Mouse (Mus musculus): ENCODE data around the gene Plxnb1. TPM values are rescaled to one million over a fixed set of nuclear protein-coding genes. Genes with fewer than 3 reads are reported as not detected.

Gene Plxnb1
- total and polyA plus RNA-seq, 3 experiments: under 0.01 TPM; not detected in 2

DNA sequence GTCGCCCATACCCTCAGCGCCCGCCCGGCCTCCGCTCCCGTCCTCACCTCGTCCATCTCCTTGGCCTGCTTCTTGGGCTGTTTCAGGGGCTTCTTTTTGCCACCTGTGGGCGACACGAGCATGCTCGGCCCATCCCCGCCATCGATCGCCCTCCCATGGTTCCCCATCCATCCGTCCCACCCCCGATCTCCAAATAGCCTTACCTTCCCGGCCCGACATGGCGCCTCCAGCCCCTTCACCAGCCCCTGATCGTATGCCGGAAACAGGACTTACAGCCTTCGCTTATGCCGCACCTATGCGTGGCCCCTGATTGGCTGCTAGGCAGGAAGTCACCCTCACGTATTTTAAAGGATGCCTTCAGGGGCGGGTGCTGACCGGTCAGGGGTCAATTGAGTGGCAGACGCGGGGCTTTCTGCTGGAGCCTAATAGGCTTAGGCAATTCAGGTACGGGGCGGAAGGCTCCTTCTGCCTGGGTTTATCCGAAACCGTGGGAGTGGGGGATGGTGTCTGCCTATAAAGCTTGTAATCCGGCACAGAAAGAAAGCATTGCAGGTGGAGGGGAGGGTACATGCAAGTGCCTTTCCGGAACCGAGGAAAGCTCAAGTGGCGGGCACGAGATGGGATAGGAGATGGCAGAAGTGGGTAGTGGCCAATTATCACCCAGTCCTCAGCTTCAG is 12.9 kb upstream of the Plxnb1 start, which contains the start of the genes Ccdc51 and Tma7 (continued):
- TF ChIP-seq JUND (conservative IDR thresholded peaks at IDR 0.05; ENCODE audit: low read depth, low read length) (no peak), EP300 (IDR thresholded peaks at IDR 0.05; ENCODE audit: low read length) (no peak), JUN (IDR thresholded peaks at IDR 0.05; ENCODE audit: insufficient read depth, low read depth, low read length) (no peak), CHD2 (IDR thresholded peaks at IDR 0.05; ENCODE audit: low read length) (peak; percentile 92), USF1 (IDR thresholded peaks at IDR 0.05; ENCODE audit: low read depth, low read length) (no peak), PAX5 (IDR thresholded peaks at IDR 0.05; ENCODE audit: low read length) (no peak), RCOR1 (conservative IDR thresholded peaks at IDR 0.05; ENCODE audit: low read depth, low read length) (no peak), E2F4 (IDR thresholded peaks at IDR 0.05; ENCODE audit: insufficient replicate concordance, low read depth, low read length) (no peak), CTCF (conservative IDR thresholded peaks at IDR 0.05 in 1 of 2, IDR thresholded peaks at IDR 0.05 in 1 of 2; ENCODE audit: low read depth in 2 of 2, low read length in 2 of 2) (no peak), USF2 (conservative IDR thresholded peaks at IDR 0.05; ENCODE audit: low read depth, low read length) (no peak), HCFC1 (IDR thresholded peaks at IDR 0.05; ENCODE audit: low read depth, low read length) (peak; percentile 81), MXI1 (IDR thresholded peaks at IDR 0.05; ENCODE audit: low read depth, low read length) (peak; percentile 45; the same call in 1 of the 2 replicates), ZKSCAN1 (IDR thresholded peaks at IDR 0.05; ENCODE audit: borderline replicate concordance, low read depth, low read length) (no peak), MYC (IDR thresholded peaks at IDR 0.05; ENCODE audit: low read depth, low read length) (no peak; the same call in 1 of the 2 replicates)

DNA sequence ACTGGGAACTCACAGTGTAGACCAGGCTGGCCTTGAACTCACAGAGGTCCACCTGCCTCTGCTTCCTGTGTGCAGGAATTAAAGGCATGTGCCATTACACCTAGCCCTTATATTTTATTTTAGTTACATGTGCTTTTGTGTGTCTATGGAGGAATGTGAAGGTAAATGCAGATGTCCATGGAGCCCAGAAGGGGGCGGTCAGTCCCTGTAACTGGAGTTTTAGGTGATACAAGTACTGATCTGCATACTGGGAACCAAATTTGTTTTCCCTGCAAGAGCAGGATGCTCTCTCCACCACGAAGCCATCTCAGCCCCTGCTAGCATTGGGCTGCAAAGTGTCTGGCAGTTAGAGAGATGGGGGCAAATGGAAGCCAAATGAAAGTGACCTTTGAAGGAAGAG is 10.3 kb upstream of the Plxnb1 start:
- DNase-seq (ENCODE audit: extremely low read depth): peak; percentile 63
- no peak overlapping the region for H3K4me2 ChIP-seq (ENCODE audit: insufficient read depth, low read depth, poor library complexity, severe bottlenecking)

More for the DNA sequence above, 10.3 kb upstream of the Plxnb1 start:
- H3K4me1 ChIP-seq (ENCODE audit: control insufficient read depth in 1 of 2, insufficient read depth in 2 of 2): peaks cover 2 to 31% of the 10 kb centered on the region in 2 experiments; a peak in 3 of 4 replicates
- no peak overlapping the region for H3K9ac ChIP-seq (ENCODE audit: insufficient read depth, low read depth)
- H3K27ac ChIP-seq (ENCODE audit: insufficient read depth, low read depth): no peak overlapping the region
- dilution Hi-C loops (cut with MboI; ENCODE audit: extremely low pct_ligation_motif_present, extremely low pct_unique_long_range_greater_than_20kb, low sequenced_read_pairs) (no loop called here), in situ Hi-C loops (cut with MboI; ENCODE audit: low pct_ligation_motif_present, low pct_unique_long_range_greater_than_20kb, low sequenced_read_pairs) (loop anchor here (5.0 kb wide), 1 partner anchor 32 kb away; no protein-coding TSS in a partner anchor)
- H3K27me3 ChIP-seq (replicated peaks): no peaks in the 10 kb centered on the region
- no peak overlapping the region for H3K4me3 ChIP-seq (replicated peaks in 1 of 3; ENCODE audit: low read depth in 2 of 3, low read length in 2 of 3, poor library complexity in 1 of 3)
- H3K9me3 ChIP-seq (replicated peaks; ENCODE audit: low read length): no peaks in the 10 kb centered on the region
- peaks cover 6 to 39% of the 10 kb centered on the region in 2 experiments for H3K36me3 ChIP-seq (replicated peaks in 1 of 2; ENCODE audit: control insufficient read depth in 1 of 2, insufficient read depth in 1 of 2, low read length in 1 of 2)
- no peak for TF ChIP-seq KAT2A (IDR thresholded peaks at IDR 0.05; ENCODE audit: insufficient replicate concordance, low read length)
- TF ChIP-seq ELF1 (IDR thresholded peaks at IDR 0.05; ENCODE audit: low read depth, low read length): no peak
- TF ChIP-seq RCOR1 (conservative IDR thresholded peaks at IDR 0.05; ENCODE audit: low read depth, low read length): no peak
- TF ChIP-seq E2F4 (IDR thresholded peaks at IDR 0.05; ENCODE audit: insufficient replicate concordance, low read depth, low read length): no peak
- no peak for TF ChIP-seq ZMIZ1 (IDR thresholded peaks at IDR 0.05; ENCODE audit: low read depth, low read length)
- TF ChIP-seq MAZ (IDR thresholded peaks at IDR 0.05; ENCODE audit: low read depth, low read length): no peak
- 0 out of 2 replicates have a peak, but pooled peaks have one; percentile 20 for TF ChIP-seq MYC (IDR thresholded peaks at IDR 0.05; ENCODE audit: low read depth, low read length)
- no peak for TF ChIP-seq MAFK (IDR thresholded peaks at IDR 0.05; ENCODE audit: insufficient replicate concordance, low read length)
- no peak for TF ChIP-seq USF1 (IDR thresholded peaks at IDR 0.05; ENCODE audit: low read depth, low read length)
- TF ChIP-seq SIN3A (IDR thresholded peaks at IDR 0.05; ENCODE audit: low read length): no peak
- peak; percentile 53 for TF ChIP-seq SMC3 (IDR thresholded peaks at IDR 0.05; ENCODE audit: low read depth, low read length)
- no peak for TF ChIP-seq GABPA (IDR thresholded peaks at IDR 0.05; ENCODE audit: insufficient replicate concordance, low read depth, low read length)
- TF ChIP-seq JUND (conservative IDR thresholded peaks at IDR 0.05; ENCODE audit: low read depth, low read length): no peak
- no peak for TF ChIP-seq BHLHE40 (IDR thresholded peaks at IDR 0.05; ENCODE audit: low read depth, low read length)
- no peak for TF ChIP-seq ZKSCAN1 (IDR thresholded peaks at IDR 0.05; ENCODE audit: borderline replicate concordance, low read depth, low read length)
- no peak for TF ChIP-seq UBTF (IDR thresholded peaks at IDR 0.05; ENCODE audit: low read depth, low read length)
- no peak for TF ChIP-seq MAX (IDR thresholded peaks at IDR 0.05; ENCODE audit: low read length)
- no peak for TF ChIP-seq CHD2 (IDR thresholded peaks at IDR 0.05; ENCODE audit: low read length)
- peak; percentile 31 to 75; a peak in 3 of 4 replicates for TF ChIP-seq CTCF (conservative IDR thresholded peaks at IDR 0.05 in 1 of 2, IDR thresholded peaks at IDR 0.05 in 1 of 2; ENCODE audit: low read depth in 2 of 2, low read length in 2 of 2)
- peak; percentile 66 for TF ChIP-seq RAD21 (IDR thresholded peaks at IDR 0.05; ENCODE audit: low read depth, low read length)
- peaks cover 24% of the 10 kb centered on the region for H3K79me2 ChIP-seq (replicated peaks; ENCODE audit: control insufficient read depth, extremely low read depth, insufficient read depth, poor library complexity, severe bottlenecking)

Measured in CH12.LX (cell line).